In the genomic region with DNA sequence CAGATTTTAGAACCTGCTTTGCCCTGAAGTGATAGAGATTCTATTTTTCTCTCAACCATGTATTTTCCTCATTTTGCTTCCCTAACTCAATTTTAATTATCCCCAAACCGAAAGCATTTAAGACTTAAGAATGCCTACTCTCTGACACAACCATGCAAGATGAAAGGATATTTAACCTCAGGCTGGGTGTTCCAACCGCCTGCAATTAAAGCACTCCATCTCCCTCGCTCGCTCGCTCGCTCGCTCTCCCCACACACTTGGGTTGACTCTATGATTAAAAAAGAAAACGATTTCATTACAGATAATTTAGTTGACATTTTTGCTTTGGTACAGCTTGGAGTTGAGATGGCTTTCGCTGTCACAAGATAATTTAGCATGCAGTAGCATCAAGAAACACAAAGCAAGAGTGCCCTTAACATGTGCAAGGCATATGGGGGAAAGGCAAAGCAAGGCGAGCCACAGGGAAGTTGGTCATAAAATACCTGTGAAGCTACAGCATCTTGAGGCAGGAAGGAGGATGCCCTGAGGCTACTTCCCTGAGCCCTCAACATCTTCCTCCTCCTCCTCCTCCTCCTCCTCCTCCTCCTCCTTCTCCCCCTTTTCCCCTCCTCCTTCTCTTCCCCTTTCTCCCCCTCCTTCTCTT, we compare ENCODE assay signal across 18 mouse cellular contexts.
A peak's percentile ranks its signal among the peaks of the same experiment; 100 is the strongest.
DNase-seq lines count a peak whose midpoint lies in the region; ATAC-seq and TF ChIP-seq lines count a peak whose summit lies in the region.
"Had no signal": no experiment of that assay in that cellular context is flagged by ENCODE, and none has a peak within 500 bp of the region (broad histone marks: within the 10 kb centered on the region; RNA-seq: fewer than 3 reads in every experiment).

No protein-coding gene starts in this region.

- no peak overlapping the region for H3K4me2 ChIP-seq in forebrain, embryonic 13.5 days
- no peak overlapping the region for H3K4me2 ChIP-seq in hindbrain, embryonic 14.5 days (replicated peaks)
- H3K4me2 ChIP-seq in midbrain, embryonic 16.5 days (ENCODE audit: low read length) = no peak overlapping the region
- H3K4me2 ChIP-seq: lung, embryonic 14.5 days had no signal

- no peaks in the 10 kb centered on the region for H3K36me3 ChIP-seq in forebrain, embryonic 13.5 days (ENCODE audit: poor library complexity, severe bottlenecking)
- H3K36me3 ChIP-seq in hindbrain, embryonic 14.5 days (replicated peaks; ENCODE audit: control insufficient read depth, insufficient read depth) = no peaks in the 10 kb centered on the region
- no peaks in the 10 kb centered on the region for H3K36me3 ChIP-seq in midbrain, embryonic 16.5 days (ENCODE audit: control insufficient read depth, insufficient read depth, low read length)
- H3K36me3 ChIP-seq in thymus, adult 2 months (ENCODE audit: control insufficient read depth, insufficient read depth, low read length) = no peaks in the 10 kb centered on the region

- H3K4me3 ChIP-seq in layer of hippocampus, adult 2 months = no peak overlapping the region; the same call in 1 of the 2 replicates
- H3K4me3 ChIP-seq in forebrain, embryonic 13.5 days = no peak overlapping the region
- H3K4me3 ChIP-seq in hindbrain, embryonic 14.5 days (replicated peaks; ENCODE audit: low read length) = no peak overlapping the region
- H3K4me3 ChIP-seq in midbrain, embryonic 16.5 days (ENCODE audit: low read depth, low read length) = no peak overlapping the region
- H3K4me3 ChIP-seq in thymus, adult 2 months (ENCODE audit: control insufficient read depth, insufficient read depth, low read length) = no peak overlapping the region
- H3K4me3 ChIP-seq: megakaryocyte, embryonic 14.5 days had no signal

- no peak for TF ChIP-seq CTCF in layer of hippocampus, adult 2 months (conservative IDR thresholded peaks at IDR 0.05)
- no peak for TF ChIP-seq CTCF in thymus, adult 2 months (IDR thresholded peaks at IDR 0.05; ENCODE audit: borderline replicate concordance, control insufficient read depth, extremely low read depth, insufficient read depth, low read length, poor library complexity)

- intact Hi-C loops in left cerebral cortex, postnatal 4 days (cut with DNase I) = no loop called here
- intact Hi-C loops in heart, postnatal 10 days (cut with DNase I) = no loop called here

- 44% methylated on average over 10 of the region's 10 CpGs for WGBS in forebrain, embryonic 13.5 days
- 68% methylated on average over 10 of the region's 10 CpGs for WGBS in hindbrain, embryonic 14.5 days
- WGBS in midbrain, embryonic 16.5 days = 56% methylated on average over 10 of the region's 10 CpGs
- WGBS in thymus, adult 2 months = 95% methylated on average over 10 of the region's 10 CpGs

- no peaks in the 10 kb centered on the region for H3K27me3 ChIP-seq in forebrain, embryonic 13.5 days
- H3K27me3 ChIP-seq in hindbrain, embryonic 14.5 days (ENCODE audit: control insufficient read depth, insufficient read depth, low read length) = no peaks in the 10 kb centered on the region
- no peaks in the 10 kb centered on the region for H3K27me3 ChIP-seq in midbrain, embryonic 16.5 days (ENCODE audit: control insufficient read depth, insufficient read depth, low read depth, low read length)
- no peaks in the 10 kb centered on the region for H3K27me3 ChIP-seq in thymus, adult 2 months (ENCODE audit: control insufficient read depth, insufficient read depth, low read length)

- no peaks in the 10 kb centered on the region for H3K9me3 ChIP-seq in forebrain, embryonic 13.5 days (replicated peaks)
- no peaks in the 10 kb centered on the region for H3K9me3 ChIP-seq in hindbrain, embryonic 14.5 days (ENCODE audit: control insufficient read depth, low read length)
- H3K9me3 ChIP-seq in midbrain, embryonic 16.5 days (replicated peaks; ENCODE audit: control insufficient read depth, low read length, poor library complexity, severe bottlenecking) = no peaks in the 10 kb centered on the region
- H3K9me3 ChIP-seq: megakaryocyte, embryonic 14.5 days had no signal

- 0 out of 2 replicates have a peak overlapping the region, but pooled peaks have one; percentile 15 for H3K27ac ChIP-seq in layer of hippocampus, adult 2 months
- no peak overlapping the region for H3K27ac ChIP-seq in forebrain, embryonic 13.5 days
- peak overlapping the region; percentile 62 for H3K27ac ChIP-seq in hindbrain, embryonic 14.5 days
- H3K27ac ChIP-seq in midbrain, embryonic 16.5 days (ENCODE audit: low read length) = 0 out of 2 replicates have a peak overlapping the region, but pooled peaks have one; percentile 35
- H3K27ac ChIP-seq in thymus, adult 2 months (ENCODE audit: control insufficient read depth, insufficient read depth, low read length) = no peak overlapping the region
- H3K27ac ChIP-seq: kidney, postnatal 0 days had no signal

- no peak for DNase-seq in layer of hippocampus, adult 2 months (ENCODE audit: low spot score in 2 of 2)
- DNase-seq in layer of hippocampus, postnatal 25 days (ENCODE audit: extremely low spot score in 1 of 2, low spot score in 1 of 2) = no peak
- DNase-seq in hindbrain, embryonic 14.5 days (ENCODE audit: low spot score) = peak; percentile 47
- DNase-seq in left cerebral cortex, postnatal 4 days = no peak
- no peak for DNase-seq in heart, postnatal 10 days
- DNase-seq in thymus, adult 2 months = no peak
- DNase-seq: adrenal gland, adult 2 months; cerebellum, adult 9-10 months; heart, adult 18-20 months; liver; lung, embryonic 14.5 days; right cerebral cortex, postnatal 4 days; thymus, adult 18-20 months had no signal

- H3K4me1 ChIP-seq in forebrain, embryonic 13.5 days = peaks cover 30% of the 10 kb centered on the region
- H3K4me1 ChIP-seq in hindbrain, embryonic 14.5 days (replicated peaks; ENCODE audit: control insufficient read depth, insufficient read depth, low read length) = peaks cover 20% of the 10 kb centered on the region
- peaks cover 16% of the 10 kb centered on the region for H3K4me1 ChIP-seq in midbrain, embryonic 16.5 days (ENCODE audit: control insufficient read depth, insufficient read depth, low read length)
- H3K4me1 ChIP-seq in thymus, adult 2 months (replicated peaks; ENCODE audit: control insufficient read depth, insufficient read depth, low read length) = no peaks in the 10 kb centered on the region

- ATAC-seq in forebrain, embryonic 13.5 days = peak; percentile 38; the same call in 1 of the 2 replicates
- 0 out of 2 replicates have a peak, but pooled peaks have one; percentile 40 for ATAC-seq in hindbrain, embryonic 14.5 days (ENCODE audit: low FRiP score)
- ATAC-seq in midbrain, embryonic 16.5 days = peak; percentile 57
- ATAC-seq: intestine, postnatal 0 days had no signal

- no peak for TF ChIP-seq POLR2A in thymus, adult 2 months (IDR thresholded peaks at IDR 0.05; ENCODE audit: control insufficient read depth, extremely low read depth, insufficient read depth, low read length, poor library complexity)

- no peak overlapping the region for H3K9ac ChIP-seq in forebrain, embryonic 13.5 days
- no peak overlapping the region for H3K9ac ChIP-seq in hindbrain, embryonic 14.5 days
- no peak overlapping the region for H3K9ac ChIP-seq in midbrain, embryonic 16.5 days (ENCODE audit: low read depth, low read length)
- H3K9ac ChIP-seq: lung, embryonic 14.5 days had no signal

Comparison
In these comparisons a context has a peak if more than half of its experiments do, and no peak if none do; other contexts are left out.
1. H3K27ac ChIP-seq: peak in layer of hippocampus, adult 2 months (single experiment), hindbrain, embryonic 14.5 days (single experiment) and midbrain, embryonic 16.5 days (single experiment); none in forebrain, embryonic 13.5 days (single experiment) and thymus, adult 2 months (single experiment).
2. Peak in every context shown above with its lines, with median percentiles within 50 percentile points of each other: ATAC-seq.